Mouse (Mus musculus) brain, adult 10 weeks (tissue): ENCODE measurements around the gene Bdp1. TPM values are rescaled to one million over a fixed set of nuclear protein-coding genes. Genes with fewer than 3 reads are reported as not detected.

Source experiments
- polyA plus RNA-seq: library from polyadenylated mRNA; stranded (reverse); fragments of 350-450 nt; fragmentation: Illumina TruSeq; extraction: RNeasy Lipid Tissue Mini Kit (QIAGEN cat#74804); gene quantifications from one replicate; pipeline ENCODE4 v1.2.3, GENCODE M21; 2015; ENCODE audit warnings: low read depth, low replicate concordance

Bdp1 gene
- 18.5 TPM for polyA plus RNA-seq

DNA sequence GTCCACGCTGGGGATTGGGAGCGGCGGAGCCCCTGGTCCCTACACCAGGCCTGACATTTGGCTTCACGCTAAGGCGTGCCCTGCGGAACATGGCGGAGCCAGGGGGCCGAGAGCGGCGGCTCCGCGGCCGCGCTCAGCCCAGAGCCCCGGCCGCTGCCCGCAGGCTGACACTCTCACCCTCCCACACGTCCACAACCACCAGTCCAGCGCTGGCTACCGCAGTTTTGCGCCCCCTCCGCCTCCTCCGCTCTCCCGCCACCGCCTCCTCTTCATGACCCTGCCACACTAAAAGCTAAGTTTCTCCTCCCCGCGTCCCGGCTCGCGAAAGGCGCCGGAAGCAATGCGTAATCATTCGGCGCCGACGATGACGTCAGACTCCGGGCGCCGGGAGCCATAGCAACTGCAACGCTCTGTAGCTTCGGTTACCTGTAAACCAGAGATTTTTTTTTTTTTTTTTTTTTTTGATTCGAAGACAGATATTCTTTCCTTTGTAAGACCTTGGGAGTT is at the start of gene Bdp1:
Gene Bdp1, minus strand, starts transcription at position 323 of the 507 bp plus-strand sequence.

DNA sequence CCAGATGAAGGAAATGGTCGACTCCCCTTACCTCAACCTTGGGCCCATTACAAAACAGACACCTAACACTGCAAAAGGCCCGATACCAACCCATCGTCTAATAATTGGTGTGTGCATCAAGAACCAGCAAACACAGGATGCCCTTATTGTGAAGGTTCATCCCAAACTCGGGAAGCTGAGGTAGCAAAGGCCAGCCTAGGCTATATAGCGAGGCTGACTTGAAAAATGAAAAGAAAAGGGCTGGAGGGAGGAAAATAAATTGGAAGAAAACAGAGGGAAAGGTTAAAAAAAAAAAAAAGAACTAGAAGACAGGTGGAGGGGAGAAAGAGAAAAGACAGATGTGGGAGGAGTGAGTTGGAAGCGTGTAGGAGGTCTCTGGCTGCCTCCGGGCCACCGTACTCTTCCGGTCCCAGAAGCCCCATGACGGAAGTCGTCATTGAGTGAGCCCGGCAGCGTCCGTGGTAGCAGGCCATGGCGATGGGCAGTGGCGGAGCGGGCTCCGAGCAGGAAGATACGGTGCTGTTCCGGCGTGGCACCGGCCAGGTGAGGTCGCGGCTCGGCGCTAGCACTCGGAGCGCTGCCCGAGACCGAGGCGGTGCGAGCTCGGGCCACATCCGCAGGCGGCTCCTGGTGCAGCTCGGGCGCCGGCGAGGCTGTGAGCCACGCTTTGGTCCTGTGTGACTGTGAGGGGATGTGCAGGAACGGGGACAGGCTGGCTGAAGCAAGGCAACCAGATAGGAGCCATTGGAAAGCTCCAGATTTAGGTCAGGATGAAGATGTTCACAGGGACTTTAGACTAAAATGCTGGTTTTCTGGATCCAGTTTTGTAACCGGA is 20.8 kb upstream of the Bdp1 start, which contains the start of gene Smn1:
Gene Smn1, plus strand, starts transcription at position 430 of the 835 bp plus-strand sequence.

DNA sequence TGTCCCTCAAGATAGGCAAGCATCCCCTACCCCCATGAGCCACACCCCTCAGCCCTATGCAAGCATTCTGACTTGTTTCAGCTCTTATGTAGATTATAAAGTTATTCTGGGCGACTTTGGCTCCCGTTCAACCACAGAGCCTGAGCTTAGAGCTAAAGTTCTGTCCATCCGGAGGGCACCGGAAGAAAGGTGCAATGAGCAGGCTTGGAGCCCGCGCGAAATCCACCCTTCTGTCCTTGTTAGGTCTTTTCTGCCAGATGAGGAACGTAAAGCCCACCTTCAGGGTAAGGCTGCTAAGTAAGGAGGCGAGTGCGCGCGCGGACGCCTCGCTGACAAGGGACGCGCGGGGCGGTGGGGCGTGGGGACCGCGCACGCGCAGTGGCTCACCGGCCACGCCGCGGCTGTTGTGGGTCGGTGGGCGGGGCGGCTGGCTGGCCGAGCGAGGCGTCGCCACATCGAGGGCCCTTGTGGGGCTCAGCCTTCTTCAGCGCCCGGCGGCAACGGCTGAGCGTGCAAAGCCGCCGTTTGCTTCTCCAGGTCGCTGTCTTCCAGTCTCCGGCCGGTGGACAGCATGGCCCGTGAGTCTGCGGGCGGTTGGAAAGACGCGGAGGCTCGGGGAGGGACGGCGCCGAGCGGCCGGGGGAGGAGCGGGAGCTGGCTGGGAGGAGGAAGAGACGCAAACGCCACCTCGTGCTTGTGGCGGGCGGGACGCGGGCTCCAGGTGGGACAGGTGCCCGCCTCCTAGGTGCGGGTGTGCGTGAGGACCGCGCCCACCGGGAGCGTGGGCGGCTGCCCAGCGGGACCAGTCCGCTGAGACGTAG is 4.0 kb upstream of the Bdp1 start, which contains the start of gene Serf1:
Gene Serf1, plus strand, starts transcription at position 361 of the 821 bp plus-strand sequence.

DNA sequence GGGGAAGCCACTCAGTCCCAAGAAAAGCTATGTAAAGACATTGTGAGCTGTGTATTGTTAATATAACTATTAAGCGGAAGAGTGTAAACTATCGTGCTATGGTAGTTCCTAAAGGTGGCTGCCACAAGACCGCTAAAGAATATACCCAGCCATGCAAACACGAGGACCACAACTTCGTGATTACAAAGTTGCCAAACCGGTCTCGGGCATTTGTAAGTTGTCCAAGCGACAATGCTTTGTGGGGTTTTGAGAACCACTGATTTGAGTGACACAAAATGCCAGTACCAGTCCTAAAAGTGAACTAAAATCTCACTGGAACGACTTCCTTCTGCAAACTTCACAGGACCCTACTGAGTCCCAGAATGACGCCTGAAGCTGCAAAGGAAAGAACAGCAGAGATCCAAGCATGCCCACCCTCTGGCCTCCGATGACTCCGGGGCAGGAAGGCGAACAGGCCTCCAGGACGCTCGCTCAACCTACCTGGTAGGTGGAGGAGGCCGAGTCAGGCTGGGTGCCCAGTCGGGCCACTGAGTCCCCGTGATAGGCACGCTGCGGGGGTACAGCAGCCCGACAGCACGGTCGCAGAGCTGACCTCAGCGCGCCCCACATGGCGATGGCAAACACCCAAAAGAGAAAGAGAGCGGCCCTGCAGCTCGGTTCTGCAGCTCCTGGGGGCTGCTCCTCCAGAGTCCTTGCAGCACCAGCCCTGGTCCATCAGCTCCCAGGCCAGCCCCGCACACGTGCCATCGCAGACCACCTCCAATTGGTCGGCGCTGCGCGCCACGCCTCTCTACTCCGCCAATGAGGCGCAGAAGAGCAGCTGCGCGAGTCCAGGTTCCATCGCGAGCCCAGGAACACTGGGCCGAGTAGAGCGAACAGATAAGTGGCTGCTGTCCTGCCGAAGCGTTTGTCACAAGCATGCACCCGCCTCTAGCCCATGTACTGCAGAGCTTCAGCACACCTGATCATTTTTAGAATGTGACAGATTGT is 88.7 kb downstream of the Bdp1 start, which contains the start of gene Mccc2:
Gene Mccc2, minus strand, starts transcription at position 734 of the 990 bp plus-strand sequence.

Other genes with a start within 250 kb of the Bdp1 start
- 56.5 TPM for gene Cartpt, start 203.0 kb downstream of the Bdp1 start, polyA plus RNA-seq
- gene Mccc2, start 88.4 kb downstream of the Bdp1 start, polyA plus RNA-seq, result 24.1 TPM
- 36.5 TPM for gene Serf1, start 3.9 kb upstream of the Bdp1 start, polyA plus RNA-seq
- 31.4 TPM for gene Smn1, start 20.8 kb upstream of the Bdp1 start, polyA plus RNA-seq
- 0.59 TPM for gene Naip2, start 98.0 kb upstream of the Bdp1 start, polyA plus RNA-seq
- gene Naip5, start 142.3 kb upstream of the Bdp1 start, polyA plus RNA-seq, result 0.80 TPM
- gene Naip6, start 213.6 kb upstream of the Bdp1 start, polyA plus RNA-seq, result 0.22 TPM